Mouse (Mus musculus) embryonic fibroblast, embryonic 13.5 days (primary cell): ENCODE measurements around the gene Gpr173. TPM values are rescaled to one million over a fixed set of nuclear protein-coding genes. Genes with fewer than 3 reads are reported as not detected.
"Not testable (repeated sequence)": the region's sequence is repeated elsewhere in the genome, so short reads cannot be mapped to it uniquely, and the experiment has no call there.

ENCODE experiments used
- H3K27ac ChIP-seq: 2 replicates; pipeline ENCODE4 v1.5.1; 2012; ENCODE audit warnings: low read length, control low read depth, inconsistent platforms; ENCODE audit not compliant: insufficient read depth
- H3K4me1 ChIP-seq: 2 replicates; pipeline ENCODE4 v1.6.1; 2011; ENCODE audit warnings: low read length; ENCODE audit not compliant: control insufficient read depth, insufficient read depth
- H3K4me3 ChIP-seq: 2 replicates; pipeline ENCODE4 v1.5.1; 2011; ENCODE audit warnings: mild to moderate bottlenecking, control low read depth, low read length; ENCODE audit not compliant: insufficient read depth
- CTCF ChIP-seq: IDR thresholded peaks from 2 replicates; pipeline ENCODE4 v1.5.1; 2011; ENCODE audit warnings: mild to moderate bottlenecking, control low read depth, low read length, moderate library complexity, borderline replicate concordance; ENCODE audit not compliant: insufficient read depth
- POLR2A ChIP-seq: IDR thresholded peaks from 2 replicates; pipeline ENCODE4 v1.6.1; 2011; ENCODE audit warnings: low read depth, mild to moderate bottlenecking, control low read depth, low read length, moderate library complexity
- polyA plus RNA-seq: library from polyadenylated mRNA; stranded (reverse); fragments of >200 nt; gene quantifications from 2 replicates; pipeline ENCODE4 v1.2.4, GENCODE M21; 2011; ENCODE audit warnings: low read depth; ENCODE audit not compliant: missing spikeins, insufficient read length

Gpr173 gene
- polyA plus RNA-seq, 1 experiment, result 10.8 TPM

DNA sequence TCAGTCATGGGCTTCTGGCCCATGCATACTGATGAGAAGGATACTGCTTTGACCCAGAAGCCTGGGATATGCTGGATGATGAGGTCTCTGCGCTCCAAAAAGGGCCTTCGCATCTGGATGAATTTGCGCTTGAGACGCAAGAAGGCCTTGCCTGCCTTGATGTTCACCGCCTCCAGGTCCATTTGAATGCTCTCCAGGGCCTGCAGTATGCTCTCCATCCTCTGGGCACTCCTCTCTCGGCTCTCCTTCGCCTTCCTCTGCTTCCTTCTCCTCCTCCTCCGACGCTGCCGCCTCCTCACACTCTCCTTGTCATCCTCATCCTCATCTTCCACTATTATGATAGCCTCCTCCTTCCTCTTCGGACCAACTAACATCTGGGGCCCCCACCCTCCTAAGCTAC, 27.0 kb downstream of the Gpr173 start:
- TF ChIP-seq CTCF, result no peak
- TF ChIP-seq POLR2A, result no peak
- H3K27ac ChIP-seq, result no peak overlapping the region
- peaks cover 8% of the 10 kb centered on the region; the same call in 1 of the 2 replicates for H3K4me1 ChIP-seq
- peak overlapping the region; percentile 69 for H3K4me3 ChIP-seq

DNA sequence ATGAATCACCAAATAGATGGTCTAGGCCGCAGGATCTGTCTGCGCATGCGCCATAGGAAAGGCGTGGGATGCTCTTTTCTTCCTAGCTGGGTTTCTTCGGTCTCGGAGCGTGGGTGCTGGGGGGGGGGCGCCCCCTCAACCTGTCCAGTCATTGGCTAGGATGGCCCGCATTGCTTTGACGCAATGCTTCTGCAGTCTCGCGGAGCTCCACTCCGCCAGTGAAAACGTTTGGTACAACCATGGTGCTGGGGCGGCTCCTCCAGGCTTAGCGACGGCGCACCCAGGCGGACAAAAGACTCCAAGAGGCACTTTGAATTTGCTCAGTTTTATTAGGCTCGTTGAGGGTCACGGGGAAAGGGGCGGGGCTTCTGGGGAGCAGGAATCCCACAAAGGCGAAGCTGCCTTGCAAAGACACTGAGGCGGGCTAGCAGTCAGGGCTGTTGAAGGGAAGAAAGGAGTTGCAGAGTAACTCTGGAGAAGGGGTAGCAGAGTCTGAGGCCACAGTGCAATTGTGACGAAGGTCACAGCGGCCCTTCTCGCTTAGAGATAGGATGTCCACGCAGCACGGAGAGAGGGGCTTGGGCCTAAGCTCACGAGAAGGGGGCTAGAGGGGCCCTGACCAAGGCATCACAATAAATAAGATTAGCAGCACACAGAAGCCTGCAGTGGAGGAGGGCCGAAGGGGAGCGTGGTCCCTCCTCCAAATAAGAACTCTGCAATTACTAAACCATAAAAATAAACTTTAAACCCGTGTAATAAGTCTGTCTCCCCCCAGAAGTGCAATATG, 31.8 kb downstream of the Gpr173 start:
- Histone ChIP-seq H3K4me1 (peaks cover 8% of the 10 kb centered on the region; the same call in 1 of the 2 replicates), H3K4me3 (peak overlapping the region; percentile 11; the same call in 1 of the 2 replicates), H3K27ac (peak overlapping the region; percentile 78)
- peak; percentile 52 for TF ChIP-seq POLR2A
- TF ChIP-seq CTCF, result no peak

DNA sequence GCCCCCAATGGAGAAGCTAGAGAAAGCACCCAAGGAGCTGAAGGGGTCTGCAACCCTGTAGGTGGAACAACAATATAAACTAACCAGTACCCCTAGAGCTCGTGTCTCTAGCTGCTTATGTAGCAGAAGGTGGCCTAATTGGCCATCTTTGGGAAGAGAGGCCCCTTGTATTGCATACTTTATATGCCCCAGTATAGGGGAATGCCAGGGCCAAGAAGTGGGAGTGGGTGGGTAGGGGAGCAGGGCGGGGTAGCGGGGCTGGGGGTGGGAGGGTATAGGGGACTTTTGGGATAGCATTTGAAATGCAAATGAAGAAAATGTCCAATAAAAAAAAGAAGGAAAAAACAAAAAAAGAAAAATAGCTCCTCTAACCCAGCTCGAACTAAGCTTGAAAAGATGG, 32.4 kb downstream of the Gpr173 start:
- not testable (repeated sequence) for H3K27ac ChIP-seq, H3K4me3 ChIP-seq, H3K4me1 ChIP-seq

- not testable (repeated sequence) for H3K4me3 ChIP-seq, H3K4me1 ChIP-seq, H3K27ac ChIP-seq
These were observed 39.1 kb downstream of the Gpr173 start for GRCm38 (mm10) chrX:152329400-152329799.

GRCm38 (mm10) chrX:152327689-152328052, 40.8 kb downstream of the Gpr173 start:
- H3K4me3 ChIP-seq, result no peak overlapping the region
- no peak overlapping the region for H3K27ac ChIP-seq
- peaks cover 2% of the 10 kb centered on the region; the same call in 1 of the 2 replicates for H3K4me1 ChIP-seq
- no peak; the same call in 1 of the 2 replicates for TF ChIP-seq POLR2A
- no peak for TF ChIP-seq CTCF

GRCm38 (mm10) chrX:152326996-152327688, 41.4 kb downstream of the Gpr173 start, which contains the start of gene Kantr:
Gene Kantr, minus strand, starts transcription at chrX:152327495.
- no peak for TF ChIP-seq CTCF
- peak; percentile 73 for TF ChIP-seq POLR2A
- Histone ChIP-seq H3K27ac (no peak within 1 kb of the TSS), H3K4me1 (peaks cover 2% of the 10 kb centered on the region; the same call in 1 of the 2 replicates), H3K4me3 (peak within 1 kb of the TSS; percentile 78)

- TF ChIP-seq POLR2A (no peak), CTCF (no peak)
- H3K4me1 ChIP-seq, result peaks cover 2% of the 10 kb centered on the region; the same call in 1 of the 2 replicates
- H3K27ac ChIP-seq, result no peak overlapping the region
- no peak overlapping the region for H3K4me3 ChIP-seq
These were observed 44.9 kb downstream of the Gpr173 start for GRCm38 (mm10) chrX:152323584-152323983.

DNA sequence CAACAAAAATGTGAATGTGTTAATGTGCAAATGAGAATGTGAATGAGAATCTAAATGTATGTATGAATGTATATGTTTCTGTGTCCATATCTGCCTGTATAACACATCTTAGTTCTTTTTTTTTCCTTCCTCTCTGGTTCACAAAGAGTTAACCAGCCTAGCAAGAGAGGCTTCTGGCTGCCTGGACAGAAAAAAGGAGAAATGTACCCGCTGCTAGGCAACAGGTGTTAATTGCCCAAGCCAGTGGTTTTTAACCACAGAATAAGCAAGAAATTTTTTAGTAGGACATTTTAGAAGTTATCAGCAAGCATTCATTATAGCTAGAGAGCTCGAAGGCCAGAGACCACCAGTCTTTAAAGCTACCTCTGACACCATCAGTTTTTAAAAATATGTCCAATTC, 45.7 kb downstream of the Gpr173 start:
- Histone ChIP-seq H3K4me3 (no peak overlapping the region), H3K27ac (no peak overlapping the region), H3K4me1 (peaks cover 1% of the 10 kb centered on the region; the same call in 1 of the 2 replicates)
- TF ChIP-seq CTCF (no peak), POLR2A (no peak)

GRCm38 (mm10) chrX:152320535-152320934, 48.0 kb downstream of the Gpr173 start:
- TF ChIP-seq CTCF (no peak), POLR2A (no peak)
- Histone ChIP-seq H3K4me3 (no peak overlapping the region), H3K27ac (no peak overlapping the region), H3K4me1 (no peaks in the 10 kb centered on the region)

DNA sequence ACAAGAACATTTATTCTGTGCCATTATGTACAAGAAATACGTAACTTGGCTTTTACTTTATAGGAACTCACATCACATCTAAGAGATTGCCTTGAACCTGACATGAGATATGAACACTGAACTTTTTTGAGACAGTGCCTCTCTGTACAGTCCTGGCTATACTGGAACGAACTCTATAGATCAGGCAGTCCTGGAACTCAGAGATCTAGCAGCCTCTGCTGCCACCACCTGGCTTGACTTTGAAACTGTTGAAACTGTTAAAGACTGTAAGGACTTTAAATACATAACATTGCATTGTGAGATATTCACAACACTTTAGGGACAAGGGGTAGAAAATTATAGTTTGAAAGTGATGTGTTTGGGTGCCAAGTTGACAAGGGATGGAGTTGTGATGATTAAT, 60.6 kb downstream of the Gpr173 start:
- no peak overlapping the region for H3K4me3 ChIP-seq
- H3K27ac ChIP-seq, result no peak overlapping the region
- TF ChIP-seq CTCF (no peak), POLR2A (no peak)
- no peaks in the 10 kb centered on the region for H3K4me1 ChIP-seq

DNA sequence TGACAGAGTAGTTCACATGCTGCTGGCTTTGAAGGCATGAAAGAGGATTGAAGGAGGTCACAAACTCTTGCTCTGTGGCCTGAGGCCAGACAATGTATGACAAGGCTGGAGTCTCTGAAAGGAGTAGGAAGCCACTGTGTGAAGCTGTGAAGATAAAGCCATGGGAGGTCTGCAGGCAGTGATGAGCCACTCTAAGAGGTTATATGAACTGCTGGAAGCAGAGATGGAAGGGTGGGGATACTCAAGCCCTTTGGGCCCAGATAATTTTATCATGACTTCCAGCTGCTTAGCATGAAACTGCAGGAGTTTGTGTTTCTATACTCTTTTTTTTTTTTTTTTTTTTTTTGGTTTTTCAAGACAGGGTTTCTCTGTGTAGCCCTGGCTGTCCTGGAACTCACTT, 61.1 kb downstream of the Gpr173 start:
- H3K4me3 ChIP-seq, result no peak overlapping the region
- TF ChIP-seq POLR2A, result no peak
- no peak for TF ChIP-seq CTCF
- no peak overlapping the region for H3K27ac ChIP-seq
- no peaks in the 10 kb centered on the region for H3K4me1 ChIP-seq
